Mouse (Mus musculus) kidney, postnatal 4 days (tissue): ENCODE measurements around the gene H2afv.

Source experiments
- DNase-seq, 2 experiments: peaks; one replicate each; pipeline ENCODE4 v3.0.0; 2021; ENCODE audit warnings: mixed read lengths in 2 of 2

H2afv gene

GRCm38 (mm10) chr11:6444077-6444853 is at the start of gene H2afv:
Gene H2afv, minus strand, starts transcription at chr11:6444443.
- DNase-seq = peak; percentile 100

- peak; percentile 51 to 65 for DNase-seq
Observed at GRCm38 (mm10) chr11:6489691-6490503, 45.7 kb upstream of the H2afv start.

- no peak for DNase-seq
Observed at GRCm38 (mm10) chr11:6489257-6489656, 45.0 kb upstream of the H2afv start.

- no peak for DNase-seq
Observed at GRCm38 (mm10) chr11:6488041-6488684, 43.9 kb upstream of the H2afv start.

- DNase-seq = peak in 1 of 2 experiments; percentile 20
Observed at GRCm38 (mm10) chr11:6487496-6487895, 43.3 kb upstream of the H2afv start.

- no peak for DNase-seq
Observed at GRCm38 (mm10) chr11:6486916-6487315, 42.7 kb upstream of the H2afv start.

- peak in 1 of 2 experiments; percentile 41 for DNase-seq
Observed at GRCm38 (mm10) chr11:6484244-6484959, 40.2 kb upstream of the H2afv start.

- DNase-seq = no peak
Observed at GRCm38 (mm10) chr11:6483103-6483502, 38.9 kb upstream of the H2afv start.

- DNase-seq = peak in 1 of 2 experiments; percentile 12
Observed at GRCm38 (mm10) chr11:6481669-6482185, 37.5 kb upstream of the H2afv start.

- no peak for DNase-seq
Observed at GRCm38 (mm10) chr11:6480681-6481405, 36.6 kb upstream of the H2afv start.

- DNase-seq = no peak
Observed at GRCm38 (mm10) chr11:6480191-6480590, 35.9 kb upstream of the H2afv start.

- no peak for DNase-seq
Observed at GRCm38 (mm10) chr11:6479231-6479630, 35.0 kb upstream of the H2afv start.

- DNase-seq = no peak
Observed at GRCm38 (mm10) chr11:6477350-6477749, 33.1 kb upstream of the H2afv start.

- DNase-seq = no peak
Observed at GRCm38 (mm10) chr11:6476876-6477275, 32.6 kb upstream of the H2afv start.

- peak; percentile 94 to 96 for DNase-seq
Observed at GRCm38 (mm10) chr11:6475867-6476484, 31.7 kb upstream of the H2afv start, which contains the start of gene Purb. Gene Purb, minus strand, starts transcription at chr11:6475917.

- DNase-seq = peak; percentile 62 to 76
Observed at GRCm38 (mm10) chr11:6474874-6475731, 30.9 kb upstream of the H2afv start.

- DNase-seq = no peak
Observed at GRCm38 (mm10) chr11:6474381-6474780, 30.1 kb upstream of the H2afv start.

GRCm38 (mm10) chr11:6472076-6472475 is 27.8 kb upstream of the H2afv start:
- no peak for DNase-seq

- no peak for DNase-seq
Observed at GRCm38 (mm10) chr11:6471493-6471892, 27.2 kb upstream of the H2afv start.

- no peak for DNase-seq
Observed at GRCm38 (mm10) chr11:6471054-6471453, 26.8 kb upstream of the H2afv start.
